Mouse (Mus musculus) liver, embryonic 11.5 days (tissue): ENCODE measurements around the gene Kif5c. TPM values are rescaled to one million over a fixed set of nuclear protein-coding genes. Genes with fewer than 3 reads are reported as not detected.

Experiments used
- ATAC-seq: fragments of 200-750 bp; cut with Nextera tagmentation; replicated peaks from 2 replicates; pipeline ENCODE4 v1.8.0; 2017; ENCODE audit warnings: moderate number of reproducible peaks, mild to moderate bottlenecking, moderate TSS enrichment, moderate library complexity; ENCODE audit not compliant: low FRiP score
- DNase-seq: peaks from one replicate; pipeline ENCODE4 v3.0.0-alpha.2; 2017; ENCODE audit warnings: low spot score
- H3K27ac ChIP-seq: fragments of 300-500 bp; sonication (generic); 2 replicates; pipeline ENCODE4 v1.5.1; 2014; ENCODE audit warnings: mild to moderate bottlenecking, low read depth, low read length, control low read depth
- H3K27me3 ChIP-seq: fragments of 300-500 bp; sonication (generic); replicated peaks from 2 replicates; pipeline ENCODE4 v1.6.1; 2014; ENCODE audit warnings: low read length, mixed read lengths; ENCODE audit not compliant: control insufficient read depth, insufficient read depth
- H3K36me3 ChIP-seq: fragments of 300-500 bp; sonication (generic); 2 replicates; pipeline ENCODE4 v1.6.1; 2014; ENCODE audit warnings: mild to moderate bottlenecking, low read length, moderate library complexity, mixed read lengths; ENCODE audit not compliant: control insufficient read depth, insufficient read depth
- H3K4me1 ChIP-seq: fragments of 300-500 bp; sonication (generic); replicated peaks from 2 replicates; pipeline ENCODE4 v1.6.1; 2014; ENCODE audit warnings: low read length, mixed read lengths; ENCODE audit not compliant: control insufficient read depth, insufficient read depth
- H3K4me2 ChIP-seq: fragments of 300-500 bp; sonication (generic); 2 replicates; pipeline ENCODE4 v1.6.1; 2014; ENCODE audit warnings: mild to moderate bottlenecking, control low read depth, moderate library complexity
- H3K4me3 ChIP-seq: fragments of 300-500 bp; sonication (generic); 2 replicates; pipeline ENCODE4 v1.5.1; 2014; ENCODE audit warnings: low read depth, low read length, control low read depth
- H3K9ac ChIP-seq: fragments of 300-500 bp; sonication (generic); 2 replicates; pipeline ENCODE4 v1.6.1; 2014; ENCODE audit warnings: low read depth, low read length, control low read depth
- H3K9me3 ChIP-seq: fragments of 300-500 bp; sonication (generic); 2 replicates; pipeline ENCODE4 v1.6.1; 2016; ENCODE audit warnings: low read length, inconsistent platforms, mixed read lengths; ENCODE audit not compliant: control insufficient read depth
- WGBS: fragments of 180-500 bp; shearing (Covaris S2); extraction: QIAGEN DNeasy Blood & Tissue Kit; methylation state at CpG from one replicate; pipeline ENCODE4 v1.1.7; 2014; 5-methylcytosine and 5-hydroxymethylcytosine counted together
- polyA plus RNA-seq: library from polyadenylated mRNA; unstranded; fragments of >200 nt; fragmentation: Nextera tagmentation; extraction: Ambion mirVana; gene quantifications from 2 replicates; pipeline ENCODE4 v1.2.1, GENCODE M21; 2014

Kif5c gene
- polyA plus RNA-seq, 1 experiment from 2014 or later, result 0.78 TPM

GRCm38 (mm10) chr2:49582546-49582945, 36.6 kb upstream of the Kif5c start:
- no peak overlapping the region for H3K27ac ChIP-seq
- DNase-seq (no peak), ATAC-seq (no peak)
- no peaks in the 10 kb centered on the region for H3K4me1 ChIP-seq
- H3K4me2 ChIP-seq, result no peak overlapping the region
- H3K36me3 ChIP-seq, result no peaks in the 10 kb centered on the region
- H3K4me3 ChIP-seq, result no peak overlapping the region
- WGBS, result 83% methylated on average over 5 of the region's 5 CpGs
- H3K9ac ChIP-seq, result no peak overlapping the region
- H3K9me3 ChIP-seq, result no peaks in the 10 kb centered on the region
- H3K27me3 ChIP-seq, result no peaks in the 10 kb centered on the region

DNA sequence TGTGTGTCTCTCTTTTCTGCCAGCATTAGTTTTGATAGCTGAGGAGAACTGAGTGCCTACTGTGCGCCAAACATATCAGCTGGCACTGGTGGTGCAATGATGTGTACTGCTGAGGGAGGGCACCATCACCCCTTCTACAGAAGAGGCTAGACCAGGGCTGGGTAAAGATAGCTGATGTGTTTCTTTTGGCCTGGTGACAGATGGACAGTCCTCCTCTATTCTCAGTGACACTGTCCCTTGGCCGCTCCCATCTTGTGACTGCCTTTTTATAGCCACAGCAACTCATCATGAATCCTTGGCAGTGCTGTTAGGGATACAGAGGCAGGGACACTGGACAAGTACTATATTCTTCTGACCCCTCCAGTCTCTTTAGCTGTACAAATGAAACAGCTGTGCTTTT, 35.8 kb upstream of the Kif5c start:
- Histone ChIP-seq H3K9ac (no peak overlapping the region), H3K4me2 (no peak overlapping the region), H3K4me1 (no peaks in the 10 kb centered on the region), H3K27ac (no peak overlapping the region), H3K4me3 (no peak overlapping the region), H3K9me3 (no peaks in the 10 kb centered on the region), H3K36me3 (no peaks in the 10 kb centered on the region), H3K27me3 (no peaks in the 10 kb centered on the region)
- DNase-seq (no peak), ATAC-seq (no peak)
- 84% methylated on average over 2 of the region's 2 CpGs for WGBS

GRCm38 (mm10) chr2:49590450-49590849, 28.6 kb upstream of the Kif5c start:
- Histone ChIP-seq H3K9me3 (no peaks in the 10 kb centered on the region), H3K27me3 (no peaks in the 10 kb centered on the region), H3K9ac (no peak overlapping the region), H3K4me3 (no peak overlapping the region), H3K27ac (no peak overlapping the region), H3K4me2 (no peak overlapping the region), H3K4me1 (no peaks in the 10 kb centered on the region), H3K36me3 (no peaks in the 10 kb centered on the region)
- DNase-seq (no peak), ATAC-seq (no peak)
- 67% methylated on average over 5 of the region's 5 CpGs for WGBS

DNA sequence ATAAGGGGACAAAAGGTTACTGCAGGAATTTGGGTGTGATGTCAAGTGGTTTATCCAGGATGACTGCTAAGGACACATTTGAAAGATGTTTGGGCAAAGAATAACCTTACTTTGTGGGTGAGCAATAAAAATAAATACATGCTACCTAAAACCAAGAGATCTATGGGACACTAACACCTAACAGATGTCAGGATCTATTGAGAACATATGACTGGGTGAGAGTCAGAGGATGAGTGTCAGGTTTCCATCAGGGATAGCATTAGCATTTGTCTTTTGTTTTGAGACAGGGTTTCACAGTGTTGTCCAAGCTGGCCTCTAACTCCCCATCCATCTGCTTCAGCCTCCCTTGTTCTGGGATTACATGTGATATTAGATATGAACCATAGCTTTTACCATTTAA, 26.2 kb upstream of the Kif5c start:
- no peaks in the 10 kb centered on the region for H3K27me3 ChIP-seq

DNA sequence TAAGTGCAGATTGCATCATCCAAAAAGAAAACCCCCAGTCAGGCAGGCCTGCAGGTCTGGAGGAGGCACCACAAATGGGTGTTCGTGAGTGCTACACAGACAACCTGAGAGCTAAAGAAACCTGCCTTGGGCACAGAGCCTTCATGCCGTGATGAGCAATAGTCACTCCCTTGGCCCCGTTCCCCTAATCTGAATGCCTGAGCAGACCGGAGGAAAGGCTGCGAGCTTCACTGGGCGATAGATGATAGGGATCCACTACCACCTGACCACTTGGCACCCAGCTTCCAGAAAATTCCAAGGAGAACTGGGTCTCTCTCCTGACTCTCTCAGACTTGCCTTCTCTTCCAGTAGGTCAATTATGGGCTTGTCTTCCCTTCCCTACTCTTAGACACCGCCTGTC, 24.2 kb upstream of the Kif5c start:
- no peak for DNase-seq
- Histone ChIP-seq H3K27ac (no peak overlapping the region), H3K4me3 (no peak overlapping the region), H3K9me3 (no peaks in the 10 kb centered on the region), H3K4me2 (no peak overlapping the region), H3K36me3 (no peaks in the 10 kb centered on the region), H3K27me3 (no peaks in the 10 kb centered on the region), H3K4me1 (no peaks in the 10 kb centered on the region), H3K9ac (no peak overlapping the region)
- WGBS, result 87% methylated on average over 7 of the region's 7 CpGs
- no peak for ATAC-seq

More for the DNA sequence above, 26.2 kb upstream of the Kif5c start:
- Histone ChIP-seq H3K36me3 (no peaks in the 10 kb centered on the region), H3K4me3 (no peak overlapping the region), H3K4me1 (no peaks in the 10 kb centered on the region), H3K9me3 (no peaks in the 10 kb centered on the region), H3K9ac (no peak overlapping the region), H3K4me2 (no peak overlapping the region), H3K27ac (no peak overlapping the region)
- ATAC-seq (no peak), DNase-seq (no peak)

DNA sequence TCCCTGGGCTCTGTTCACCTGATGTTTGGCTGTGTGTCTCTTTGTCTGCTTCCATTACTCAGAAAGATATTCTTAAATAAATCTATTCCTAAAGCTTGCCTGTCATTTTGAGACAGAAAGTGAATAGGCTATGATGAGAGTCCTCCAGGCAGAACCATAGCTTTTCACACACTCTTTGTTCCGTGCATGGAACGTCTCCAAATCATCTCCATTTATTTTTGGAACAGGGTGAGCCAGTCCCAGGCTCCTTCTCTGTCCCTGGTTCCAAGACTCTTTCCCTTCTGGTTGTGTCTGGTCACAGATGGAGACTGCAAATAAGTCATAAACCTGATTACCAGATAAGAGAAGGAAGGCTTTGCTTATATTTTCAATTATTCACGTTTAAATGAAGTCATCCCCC, 22.8 kb upstream of the Kif5c start:
- Histone ChIP-seq H3K9ac (no peak overlapping the region), H3K4me2 (no peak overlapping the region), H3K27ac (no peak overlapping the region), H3K4me1 (no peaks in the 10 kb centered on the region), H3K4me3 (no peak overlapping the region), H3K9me3 (no peaks in the 10 kb centered on the region), H3K36me3 (no peaks in the 10 kb centered on the region), H3K27me3 (no peaks in the 10 kb centered on the region)
- WGBS, result 75% methylated on average over 3 of the region's 3 CpGs
- DNase-seq, result no peak
- no peak for ATAC-seq

- Histone ChIP-seq H3K9ac (no peak overlapping the region), H3K4me3 (no peak overlapping the region), H3K27me3 (no peaks in the 10 kb centered on the region), H3K4me1 (no peaks in the 10 kb centered on the region), H3K27ac (no peak overlapping the region), H3K4me2 (no peak overlapping the region), H3K36me3 (no peaks in the 10 kb centered on the region), H3K9me3 (no peaks in the 10 kb centered on the region)
- ATAC-seq, result no peak
- no peak for DNase-seq
- WGBS, result 64% methylated on average over 7 of the region's 7 CpGs
Measured at GRCm38 (mm10) chr2:49600021-49600681, 18.9 kb upstream of the Kif5c start.

- no peak overlapping the region for H3K4me3 ChIP-seq
- no peak overlapping the region for H3K27ac ChIP-seq
- 88% methylated on average over 4 of the region's 4 CpGs for WGBS
- no peak overlapping the region for H3K4me2 ChIP-seq
- H3K36me3 ChIP-seq, result no peaks in the 10 kb centered on the region
- H3K27me3 ChIP-seq, result no peaks in the 10 kb centered on the region
- no peaks in the 10 kb centered on the region for H3K4me1 ChIP-seq
- DNase-seq (no peak), ATAC-seq (no peak)
- H3K9ac ChIP-seq, result no peak overlapping the region
- no peaks in the 10 kb centered on the region for H3K9me3 ChIP-seq
Measured at GRCm38 (mm10) chr2:49602791-49603349, 16.2 kb upstream of the Kif5c start.

DNA sequence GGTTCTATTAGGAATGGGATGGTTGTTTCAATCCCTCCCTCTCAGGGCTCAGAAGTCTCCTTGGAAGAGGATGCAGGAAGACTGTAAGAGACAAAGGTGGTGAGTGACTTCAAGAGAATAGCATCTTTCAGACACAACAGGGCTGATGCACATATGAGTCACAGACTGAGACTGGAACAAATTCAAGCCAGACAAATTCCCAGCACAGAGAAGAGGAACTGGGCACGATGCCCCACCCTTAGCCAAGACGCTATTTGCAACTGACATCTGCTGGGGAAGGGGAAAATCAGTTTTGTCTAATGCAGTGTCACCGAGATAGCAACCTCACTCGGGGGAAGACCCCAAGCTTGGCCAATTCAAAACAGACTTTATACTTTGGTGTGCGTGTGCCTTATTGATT, 9.5 kb upstream of the Kif5c start:
- Histone ChIP-seq H3K27ac (no peak overlapping the region), H3K36me3 (no peaks in the 10 kb centered on the region), H3K9ac (no peak overlapping the region), H3K9me3 (no peaks in the 10 kb centered on the region), H3K4me2 (no peak overlapping the region), H3K27me3 (no peaks in the 10 kb centered on the region), H3K4me1 (no peaks in the 10 kb centered on the region), H3K4me3 (no peak overlapping the region)
- WGBS, result 58% methylated on average over 5 of the region's 5 CpGs
- DNase-seq (no peak), ATAC-seq (no peak)
